Mouse (Mus musculus) midbrain, embryonic 12.5 days (tissue): Measurements from ENCODE around the gene Gm48552. TPM values are rescaled to one million over a fixed set of nuclear protein-coding genes. Genes with fewer than 3 reads are reported as not detected.

Experiments
- ATAC-seq: fragments of 200-750 bp; cut with Nextera tagmentation; 2 replicates; pipeline ENCODE4 v1.8.0; 2017; ENCODE audit warnings: low read depth, moderate TSS enrichment, moderate library complexity; ENCODE audit not compliant: low FRiP score
- H3K27ac ChIP-seq: fragments of 300-500 bp; sonication (generic); replicated peaks from 2 replicates; pipeline ENCODE4 v1.5.1; 2016; ENCODE audit warnings: mild to moderate bottlenecking
- H3K27me3 ChIP-seq: fragments of 300-500 bp; sonication (generic); 2 replicates; pipeline ENCODE4 v1.6.1; 2016; ENCODE audit warnings: mild to moderate bottlenecking
- H3K36me3 ChIP-seq: fragments of 300-500 bp; sonication (generic); 2 replicates; pipeline ENCODE4 v1.6.1; 2016
- H3K4me1 ChIP-seq: fragments of 300-500 bp; sonication (generic); 2 replicates; pipeline ENCODE4 v1.6.1; 2016
- H3K4me2 ChIP-seq: fragments of 300-500 bp; sonication (generic); replicated peaks from 2 replicates; pipeline ENCODE4 v1.6.1; 2016; ENCODE audit warnings: mild to moderate bottlenecking, moderate library complexity
- H3K4me3 ChIP-seq: fragments of 300-500 bp; sonication (generic); 2 replicates; pipeline ENCODE4 v1.5.1; 2016; ENCODE audit warnings: mild to moderate bottlenecking
- H3K9ac ChIP-seq: fragments of 300-500 bp; sonication (generic); replicated peaks from 2 replicates; pipeline ENCODE4 v1.6.1; 2016; ENCODE audit warnings: mild to moderate bottlenecking, moderate library complexity
- H3K9me3 ChIP-seq: fragments of 300-500 bp; sonication (generic); 2 replicates; pipeline ENCODE4 v1.6.1; 2016; ENCODE audit warnings: mild to moderate bottlenecking
- WGBS: fragments of 180-500 bp; shearing (Covaris S2); methylation state at CpG from one replicate; pipeline ENCODE4 v1.1.7; 2016; 5-methylcytosine and 5-hydroxymethylcytosine counted together
- microRNA-seq: library from miRNA; unstranded; fragments of <30 nt; microRNA quantifications from one replicate; pipeline ENCODE4, GENCODE M21; 2017
- polyA plus RNA-seq: library from polyadenylated mRNA; unstranded; fragments of >200 nt; fragmentation: Nextera tagmentation; extraction: Ambion mirVana; gene quantifications from 2 replicates; pipeline ENCODE4 v1.2.1, GENCODE M21; 2016

Gm48552 gene
- polyA plus RNA-seq, 1 experiment from 2014 or later = 2.3 TPM

GRCm38 (mm10) chr10:81433541-81434289, 44.9 kb downstream of the Gm48552 start:
- H3K27me3 ChIP-seq = peaks cover 48% of the 10 kb centered on the region

GRCm38 (mm10) chr10:81434361-81435263, 45.8 kb downstream of the Gm48552 start:
- no peak overlapping the region for H3K4me3 ChIP-seq
- no peak overlapping the region for H3K4me2 ChIP-seq
- no peaks in the 10 kb centered on the region for H3K9me3 ChIP-seq
- no peak overlapping the region for H3K27ac ChIP-seq
- no peak overlapping the region; the same call in 1 of the 2 replicates for H3K9ac ChIP-seq
- H3K4me1 ChIP-seq = peaks cover 25% of the 10 kb centered on the region
- H3K27me3 ChIP-seq = peaks cover 39% of the 10 kb centered on the region
- H3K36me3 ChIP-seq = no peaks in the 10 kb centered on the region
- no peak for ATAC-seq
- 62% methylated on average over 15 of the region's 15 CpGs for WGBS

More at GRCm38 (mm10) chr10:81433541-81434289, 44.9 kb downstream of the Gm48552 start:
- H3K9me3 ChIP-seq = no peaks in the 10 kb centered on the region
- 81% methylated on average over 26 of the region's 26 CpGs for WGBS
- no peak overlapping the region for H3K9ac ChIP-seq
- H3K4me3 ChIP-seq = no peak overlapping the region
- peaks cover 29% of the 10 kb centered on the region for H3K4me1 ChIP-seq
- no peak overlapping the region for H3K4me2 ChIP-seq
- no peak for ATAC-seq
- no peaks in the 10 kb centered on the region for H3K36me3 ChIP-seq
- no peak overlapping the region for H3K27ac ChIP-seq

DNA sequence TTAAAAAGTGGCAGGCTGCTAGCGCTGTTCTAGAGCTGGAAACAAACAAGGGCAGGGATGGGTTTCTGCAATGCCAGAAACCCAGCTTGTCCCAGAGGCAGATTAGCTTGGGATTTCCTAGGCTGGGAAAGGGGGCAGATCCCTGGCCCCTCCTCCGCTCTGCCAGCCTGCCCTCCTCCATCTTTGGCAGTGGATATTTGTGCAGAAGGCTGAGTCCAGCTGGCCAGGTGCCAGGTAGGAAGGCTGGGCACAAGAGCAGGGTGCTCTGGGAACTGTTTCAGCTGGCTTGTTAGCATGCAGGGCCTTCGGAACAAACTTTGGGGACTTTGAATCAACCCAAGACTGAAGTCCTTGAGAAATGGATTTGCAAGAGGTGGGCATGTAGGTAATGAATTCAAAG, 46.6 kb downstream of the Gm48552 start:
- Histone ChIP-seq H3K27ac (no peak overlapping the region), H3K4me3 (no peak overlapping the region), H3K4me2 (no peak overlapping the region), H3K4me1 (peaks cover 23% of the 10 kb centered on the region), H3K9ac (no peak overlapping the region; the same call in 1 of the 2 replicates), H3K36me3 (no peaks in the 10 kb centered on the region), H3K27me3 (peaks cover 37% of the 10 kb centered on the region), H3K9me3 (no peaks in the 10 kb centered on the region)
- no peak for ATAC-seq
- WGBS = 81% methylated on average over 3 of the region's 3 CpGs

Small RNA genes within 50 kb of the gene (microRNA-seq; reads per million reads assigned to microRNA genes)
- gene Mir1191b (0.70 reads per million), gene Mir6913 (not detected)

Other genes starting within 250 kb of the Gm48552 start
- 58.6 and 64.9 TPM in 2 replicates for gene Pias4, start 221.1 kb upstream of the Gm48552 start, polyA plus RNA-seq
- gene Eef2, start 212.4 kb upstream of the Gm48552 start, polyA plus RNA-seq = 531 and 534 TPM in 2 replicates
- gene Dapk3, start 206.0 kb upstream of the Gm48552 start, polyA plus RNA-seq = 77.3 and 79.6 TPM in 2 replicates
- gene 4930442H23Rik, start 205.2 kb upstream of the Gm48552 start, polyA plus RNA-seq = 0.18 TPM in 1 of 2 replicates, not detected in the other
- gene Nmrk2, start 187.0 kb upstream of the Gm48552 start, polyA plus RNA-seq = not detected in 2 replicates
- 35.5 and 37.2 TPM in 2 replicates for gene Atcay, start 158.2 kb upstream of the Gm48552 start, polyA plus RNA-seq
- gene Zfr2, start 155.8 kb upstream of the Gm48552 start, polyA plus RNA-seq = 12.1 and 13.6 TPM in 2 replicates
- 4.3 and 5.0 TPM in 2 replicates for gene Matk, start 136.1 kb upstream of the Gm48552 start, polyA plus RNA-seq
- gene Mrpl54, start 122.1 kb upstream of the Gm48552 start, polyA plus RNA-seq = 168 and 169 TPM in 2 replicates
- 34.8 and 36.1 TPM in 2 replicates for gene Apba3, start 122.0 kb upstream of the Gm48552 start, polyA plus RNA-seq
- gene Tjp3, start 97.4 kb upstream of the Gm48552 start, polyA plus RNA-seq = 6.6 and 7.5 TPM in 2 replicates
- gene Pip5k1c, start 96.0 kb upstream of the Gm48552 start, polyA plus RNA-seq = 89.9 and 92.6 TPM in 2 replicates
- gene Cactin, start 67.9 kb upstream of the Gm48552 start, polyA plus RNA-seq = 58.8 and 60.5 TPM in 2 replicates
- 3.7 and 4.4 TPM in 2 replicates for gene Tbxa2r, start 60.3 kb upstream of the Gm48552 start, polyA plus RNA-seq
- gene Gipc3, start 45.7 kb upstream of the Gm48552 start, polyA plus RNA-seq = not detected in 2 replicates
- 90.8 and 97.9 TPM in 2 replicates for gene Hmg20b, start 38.5 kb upstream of the Gm48552 start, polyA plus RNA-seq
- 12.0 and 13.7 TPM in 2 replicates for gene Mfsd12, start 31.5 kb upstream of the Gm48552 start, polyA plus RNA-seq
- gene 4930404N11Rik, start 23.2 kb upstream of the Gm48552 start, polyA plus RNA-seq = 0.34 and 0.92 TPM in 2 replicates
- 135 and 139 TPM in 2 replicates for gene Fzr1, start 10.5 kb upstream of the Gm48552 start, polyA plus RNA-seq
- gene Dohh, start 4.6 kb upstream of the Gm48552 start, polyA plus RNA-seq = 63.5 and 67.2 TPM in 2 replicates
- gene Gm48551, start 4.5 kb upstream of the Gm48552 start, polyA plus RNA-seq = 4.2 and 5.5 TPM in 2 replicates
- 2.1 and 2.8 TPM in 2 replicates for gene Smim24, start 4.0 kb downstream of the Gm48552 start, polyA plus RNA-seq
- 14.7 and 19.7 TPM in 2 replicates for gene Nfic, start 66.6 kb downstream of the Gm48552 start, polyA plus RNA-seq
- 37.1 and 44.4 TPM in 2 replicates for gene Celf5, start 93.7 kb downstream of the Gm48552 start, polyA plus RNA-seq
- gene Ncln, start 107.4 kb downstream of the Gm48552 start, polyA plus RNA-seq = 66.9 and 68.3 TPM in 2 replicates
- 0.41 and 0.77 TPM in 2 replicates for gene S1pr4, start 111.1 kb downstream of the Gm48552 start, polyA plus RNA-seq
- 0.58 and 1.0 TPM in 2 replicates for gene Gna15, start 135.2 kb downstream of the Gm48552 start, polyA plus RNA-seq
- gene Gna11, start 156.2 kb downstream of the Gm48552 start, polyA plus RNA-seq = 70.9 and 72.6 TPM in 2 replicates
- gene Aes, start 170.5 kb downstream of the Gm48552 start, polyA plus RNA-seq = 524 and 532 TPM in 2 replicates
- 17.8 and 17.9 TPM in 2 replicates for gene Tle2, start 185.6 kb downstream of the Gm48552 start, polyA plus RNA-seq
- 2.9 and 5.1 TPM in 2 replicates for gene Tle6, start 212.1 kb downstream of the Gm48552 start, polyA plus RNA-seq
- gene BC025920, start 217.3 kb downstream of the Gm48552 start, polyA plus RNA-seq = 2.5 and 2.6 TPM in 2 replicates
- gene Sirt6, start 238.8 kb downstream of the Gm48552 start, polyA plus RNA-seq = 52.8 and 54.1 TPM in 2 replicates
- gene Ankrd24, start 239.5 kb downstream of the Gm48552 start, polyA plus RNA-seq = 6.3 and 7.4 TPM in 2 replicates